Mouse (Mus musculus): ENCODE measurements around the gene Cpt1a.

DNA sequence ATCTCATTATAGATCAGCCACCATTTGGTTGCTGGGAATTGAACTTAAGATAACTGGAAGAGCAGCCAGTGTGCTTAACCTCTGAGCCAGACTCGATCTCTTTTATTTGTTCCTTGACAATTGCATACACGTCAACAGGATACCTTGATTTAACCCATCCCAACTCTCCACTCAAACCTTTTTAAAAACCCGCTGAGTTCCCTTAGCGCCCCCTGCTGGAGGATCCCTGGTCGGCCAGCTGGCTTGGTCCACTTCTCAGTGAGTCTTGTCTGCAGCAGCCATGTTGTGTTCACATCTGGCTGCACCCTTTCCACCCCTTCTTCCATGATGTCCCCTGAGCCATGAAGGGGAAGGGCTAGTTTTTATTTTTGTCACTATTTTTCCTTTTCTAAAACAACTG lies 33.0 kb downstream of the Cpt1a start:
- TF ChIP-seq POLR2A (IDR thresholded peaks at IDR 0.05; ENCODE audit: borderline replicate concordance, insufficient read depth, low read length) (no peak), CTCF (IDR thresholded peaks at IDR 0.05; ENCODE audit: borderline replicate concordance, insufficient read depth, low read depth, low read length) (no peak)
